Mouse (Mus musculus) CH12F3 (cell line): Measurements from ENCODE around the gene Gm47959.
"Not testable (repeated sequence)": the region's sequence is repeated elsewhere in the genome, so short reads cannot be mapped to it uniquely, and the experiment has no call there.

Experiments
- in situ Hi-C: fragments of 300-500 bp; cut with MboI; formaldehyde crosslinking; loops from 2 replicates; pipeline ENCODE4 v1.14.3; 2020; ENCODE audit warnings: low sequenced_read_pairs

The Gm47959 gene

GRCm38 (mm10) chr1:83000306-83000705 is at the start of gene Gm47959:
Gene Gm47959, plus strand, starts transcription at chr1:83000548.
- in situ Hi-C loops = not testable (repeated sequence)

DNA sequence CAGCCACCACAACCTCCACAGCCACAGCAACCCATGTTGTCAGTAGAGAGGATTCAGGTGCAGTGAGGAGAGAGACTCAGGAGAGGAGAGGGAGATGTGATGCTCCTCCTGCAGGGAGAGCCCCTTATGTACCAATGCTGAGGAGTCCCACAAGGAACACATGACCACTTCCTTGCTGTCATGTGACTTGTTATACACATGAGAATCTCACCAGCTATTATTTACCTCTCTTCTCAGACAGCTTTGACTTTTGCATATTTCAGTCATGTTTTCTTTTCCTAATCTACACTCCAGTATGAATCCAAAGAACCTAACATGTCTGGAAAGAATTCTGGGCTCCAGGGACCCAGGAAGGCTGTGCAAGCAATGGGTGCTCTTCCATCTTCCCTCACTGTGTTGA is 44.4 kb upstream of the Gm47959 start, which contains the start of gene Gm7544:
TSS of gene Gm7544 (minus strand) at position 101 of the 400 bp plus-strand sequence.
- in situ Hi-C loops = not testable (repeated sequence)

GRCm38 (mm10) chr1:82959870-82960385 is 40.4 kb upstream of the Gm47959 start, which contains the start of gene Gm47955:
Gene Gm47955, plus strand, starts transcription at chr1:82960286.
- in situ Hi-C loops = no loop called here

DNA sequence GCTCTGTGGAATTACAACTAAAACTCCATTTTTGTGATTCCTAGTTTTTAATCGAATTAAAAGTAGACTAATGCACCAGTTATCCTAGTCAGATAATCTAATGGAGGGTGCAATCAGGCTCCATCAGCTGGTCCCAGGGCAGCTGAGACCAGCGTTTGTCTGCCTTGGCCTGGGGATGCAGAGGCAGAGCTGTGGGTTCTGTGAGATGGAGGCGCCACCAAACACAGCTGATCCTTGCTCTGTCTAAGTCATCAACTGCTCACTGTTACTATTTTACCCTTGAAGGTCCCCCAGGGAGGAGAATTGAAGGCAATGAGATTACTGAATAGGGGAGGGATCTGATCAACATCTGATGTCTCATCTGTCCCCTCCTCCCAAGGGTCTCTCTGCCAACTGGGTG is 33.9 kb upstream of the Gm47959 start:
- in situ Hi-C loops = no loop called here

GRCm38 (mm10) chr1:82972046-82972445 is 28.3 kb upstream of the Gm47959 start:
- in situ Hi-C loops = loop anchor here (10.0 kb wide), 1 partner anchor 167 kb away; no protein-coding TSS in a partner anchor

DNA sequence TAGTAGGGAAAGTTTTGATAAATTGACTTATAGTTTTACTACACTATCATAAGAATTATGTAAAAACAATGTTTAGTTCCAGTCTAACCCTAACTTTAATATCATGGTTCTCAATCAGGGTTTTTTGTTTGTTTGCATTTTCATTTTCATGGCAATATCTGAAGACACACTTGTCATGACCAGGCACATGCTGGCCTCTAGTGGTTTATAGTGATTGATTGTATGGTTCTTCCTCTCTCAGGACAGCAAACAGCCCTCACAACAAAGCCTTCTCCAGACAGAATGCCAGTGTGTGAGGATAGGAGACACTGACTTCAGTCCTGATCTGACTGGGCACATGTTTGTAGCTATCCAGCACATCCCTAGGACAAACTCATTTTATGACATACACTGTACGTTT is 27.1 kb upstream of the Gm47959 start:
- in situ Hi-C loops = loop anchor here (10.0 kb wide), 1 partner anchor 168 kb away; no protein-coding TSS in a partner anchor

DNA sequence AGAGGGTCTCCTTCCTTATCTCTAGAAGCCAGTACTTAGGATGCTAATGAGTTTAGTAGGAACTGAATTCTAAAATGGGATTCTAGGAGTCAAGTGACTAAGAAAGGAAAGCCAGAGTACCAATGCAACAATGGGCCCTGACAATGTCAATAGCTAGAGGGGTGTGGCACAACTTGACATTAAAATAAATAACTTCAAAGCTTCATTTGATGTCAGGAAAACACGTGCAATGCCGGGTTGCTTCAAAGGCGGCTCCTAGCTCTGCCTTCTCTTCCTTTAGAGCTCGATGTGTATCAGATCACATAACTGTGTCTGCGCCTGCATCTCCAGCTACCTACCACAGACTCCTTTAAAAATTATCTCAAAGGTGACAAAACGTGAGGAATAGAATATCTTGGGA is 26.4 kb upstream of the Gm47959 start:
- in situ Hi-C loops = loop anchor here (10.0 kb wide), 1 partner anchor 169 kb away; no protein-coding TSS in a partner anchor

GRCm38 (mm10) chr1:82974342-82974741 is 26.0 kb upstream of the Gm47959 start:
- in situ Hi-C loops = loop anchor here (10.0 kb wide), 1 partner anchor 170 kb away; no protein-coding TSS in a partner anchor

DNA sequence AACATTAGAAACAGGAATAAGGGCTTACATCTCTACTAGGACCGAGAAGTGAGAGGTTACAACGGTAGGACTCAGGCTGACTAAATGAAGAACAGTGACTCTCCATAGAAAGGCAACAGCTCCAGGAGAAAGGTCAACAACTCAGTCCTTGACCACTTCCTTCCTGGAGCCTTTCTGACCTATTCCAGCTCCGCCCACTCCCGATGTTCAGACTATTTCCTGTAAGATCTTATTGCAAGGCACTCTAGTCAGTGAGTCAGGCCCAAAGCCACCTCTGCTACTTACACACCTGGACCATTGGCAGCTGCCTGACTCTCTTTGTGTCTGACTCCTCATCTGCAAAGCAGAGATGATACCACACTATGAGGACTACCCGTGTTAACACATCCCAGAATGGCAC is 24.6 kb upstream of the Gm47959 start:
- in situ Hi-C loops = loop anchor here (10.0 kb wide), 1 partner anchor 171 kb away; no protein-coding TSS in a partner anchor

GRCm38 (mm10) chr1:82977840-82978239 is 22.5 kb upstream of the Gm47959 start:
- in situ Hi-C loops = loop anchor here (10.0 kb wide), 1 partner anchor 173 kb away; no protein-coding TSS in a partner anchor

DNA sequence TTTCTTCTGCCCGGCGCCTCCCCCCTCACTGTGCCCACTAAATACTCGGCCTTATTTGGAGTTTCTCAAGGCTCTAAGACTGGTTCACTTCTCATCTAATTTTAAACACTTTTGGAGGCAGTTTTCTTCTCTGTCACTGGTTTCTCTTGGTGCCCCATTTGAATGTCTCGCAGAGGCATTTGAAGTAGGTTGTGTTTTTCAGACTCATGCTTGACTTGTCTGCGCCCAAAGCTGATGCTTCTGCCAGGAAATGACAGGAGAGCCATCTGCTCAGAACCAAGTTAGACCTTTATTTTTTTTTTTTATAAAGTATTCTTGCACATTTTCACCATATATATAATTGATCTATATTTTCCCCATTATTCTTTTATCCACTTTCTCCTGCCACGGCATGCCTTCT is 13.6 kb upstream of the Gm47959 start:
- in situ Hi-C loops = no loop called here

DNA sequence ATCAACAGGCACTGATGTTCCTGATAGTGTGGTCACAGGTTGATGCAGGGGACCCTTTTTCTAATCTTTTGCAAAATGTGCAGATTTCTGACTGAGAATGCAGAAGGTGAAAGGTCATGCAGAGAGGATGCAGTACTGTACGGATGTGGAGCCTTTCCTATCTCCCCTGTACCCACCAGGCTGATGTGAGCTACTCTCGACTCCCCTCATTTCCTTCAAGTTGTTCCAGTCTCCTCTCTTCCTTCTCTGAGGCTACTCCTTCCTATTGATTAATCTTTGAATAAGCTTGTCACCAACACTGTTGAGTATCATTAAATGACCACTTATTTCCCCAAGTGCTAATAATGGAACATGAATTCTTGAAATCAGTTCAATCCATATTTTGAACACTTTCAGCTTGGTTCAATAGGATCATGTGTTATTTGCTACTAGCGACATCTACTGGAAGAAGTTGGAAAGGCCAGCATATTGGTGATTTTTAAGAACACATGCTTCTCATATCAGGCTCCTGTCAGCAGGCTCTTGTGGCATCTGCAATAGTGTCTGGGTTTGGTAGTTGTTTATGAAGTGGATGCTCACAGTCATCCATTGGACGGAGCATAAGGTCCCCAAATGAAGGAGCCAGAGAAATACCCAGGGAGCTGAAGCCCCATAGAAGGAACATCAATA is 12.7 kb upstream of the Gm47959 start:
- in situ Hi-C loops = no loop called here

DNA sequence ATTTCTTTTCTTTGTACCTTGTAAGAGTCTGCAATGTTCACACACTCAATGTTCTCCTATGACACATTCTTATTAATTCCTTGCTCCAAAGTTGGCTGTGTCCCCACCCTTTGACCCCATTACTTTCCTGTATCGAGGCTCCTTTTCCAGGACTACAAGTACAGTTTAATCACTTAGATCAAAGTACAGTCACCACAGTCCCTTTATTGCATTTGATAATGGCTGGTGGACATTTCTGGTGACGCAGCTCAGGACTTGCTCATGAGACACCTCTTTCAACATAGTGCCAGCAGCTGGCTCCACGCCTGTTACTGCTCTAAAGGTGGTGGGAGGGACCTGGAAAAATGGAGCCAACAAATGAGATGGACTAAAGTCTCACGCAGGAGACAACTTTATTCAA is 9.3 kb upstream of the Gm47959 start:
- in situ Hi-C loops = no loop called here

- in situ Hi-C loops = no loop called here
These were observed 8.8 kb upstream of the Gm47959 start for GRCm38 (mm10) chr1:82991596-82991995.

GRCm38 (mm10) chr1:82992093-82992492 is 8.3 kb upstream of the Gm47959 start:
- in situ Hi-C loops = no loop called here

DNA sequence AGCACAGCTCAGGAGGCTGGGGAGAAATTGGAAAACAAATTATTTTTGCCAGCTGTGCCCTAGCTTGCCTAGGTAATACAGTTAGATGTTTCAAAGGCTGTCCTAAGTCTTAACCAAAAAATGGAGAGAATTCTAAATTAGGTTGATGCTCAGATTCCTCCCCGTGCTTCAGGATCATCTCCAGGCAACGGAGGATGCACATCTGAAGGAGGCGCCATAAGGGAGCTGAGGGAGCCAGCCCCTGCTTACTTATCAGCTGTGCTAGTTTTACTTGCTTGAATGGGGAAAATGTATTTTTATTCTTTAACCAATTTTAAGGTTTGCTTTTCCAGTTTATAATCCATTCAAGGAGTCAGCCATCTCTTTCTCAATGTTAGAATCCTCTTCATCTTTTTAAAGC is 6.4 kb upstream of the Gm47959 start:
- in situ Hi-C loops = no loop called here

GRCm38 (mm10) chr1:83006218-83007179 is 6.2 kb downstream of the Gm47959 start:
- in situ Hi-C loops = no loop called here

GRCm38 (mm10) chr1:83007471-83007870 is 7.1 kb downstream of the Gm47959 start:
- in situ Hi-C loops = no loop called here

- in situ Hi-C loops = no loop called here
These were observed 14.1 kb downstream of the Gm47959 start for GRCm38 (mm10) chr1:83014477-83014876.

DNA sequence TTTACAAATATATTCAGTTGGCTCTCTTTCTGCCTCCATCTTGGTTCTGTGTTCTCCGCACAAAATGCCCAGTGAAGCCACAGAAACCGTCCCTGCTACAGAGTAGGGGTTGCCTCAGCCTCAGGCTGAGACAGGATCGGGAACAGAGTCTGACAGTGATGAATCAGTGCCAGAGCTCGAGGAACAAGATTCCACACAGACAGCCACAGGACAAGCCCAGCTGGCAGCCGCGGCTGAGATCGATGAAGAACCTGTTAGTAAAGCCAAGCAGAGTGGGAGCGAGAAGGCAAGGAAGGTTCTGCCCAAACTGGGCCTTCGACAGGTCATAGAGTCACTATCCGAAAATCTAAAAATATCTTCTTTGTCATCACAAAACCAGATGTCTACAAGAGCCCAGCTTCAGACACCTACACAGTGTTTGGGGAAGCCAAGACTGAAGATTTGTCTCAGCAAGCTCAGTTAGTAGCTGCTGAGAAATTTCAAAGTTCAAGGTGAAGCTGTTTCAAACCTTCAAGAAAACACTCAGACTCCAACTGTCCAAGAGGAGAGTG is 15.1 kb downstream of the Gm47959 start:
- in situ Hi-C loops = no loop called here

DNA sequence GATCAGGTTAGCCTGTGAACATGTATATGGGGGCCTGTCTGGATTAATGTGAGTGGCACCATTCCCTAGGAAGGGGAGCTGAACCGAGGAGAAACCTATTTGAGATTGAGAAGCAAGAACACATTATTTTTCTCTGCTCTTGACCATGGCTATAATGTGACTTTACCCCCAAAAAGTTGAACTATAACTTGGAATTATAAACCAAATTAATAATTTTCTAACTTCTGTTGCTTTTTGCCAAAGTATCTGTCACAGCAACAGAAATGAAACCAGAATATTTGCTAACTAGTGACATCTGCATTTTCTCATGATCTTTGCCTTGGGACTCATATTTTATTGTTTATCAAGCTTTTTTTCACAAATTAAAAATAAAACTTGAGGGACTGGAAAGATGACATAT is 16.2 kb downstream of the Gm47959 start:
- in situ Hi-C loops = no loop called here
